Mouse (Mus musculus) kidney, adult 2 months (tissue): ENCODE data around the gene Cyp26a1. TPM values are rescaled to one million over a fixed set of nuclear protein-coding genes. Genes with fewer than 3 reads are reported as not detected.

ENCODE experiments used
- DNase-seq: peaks from one replicate; pipeline ENCODE4 v3.0.0; 2021
- H3K27ac ChIP-seq: fragments of 200-500 bp; 2 replicates; pipeline ENCODE4 v1.5.1; 2012; ENCODE audit warnings: low read depth, low read length, control low read depth, inconsistent platforms; ENCODE audit not compliant: insufficient read depth
- H3K27me3 ChIP-seq: fragments of 200-500 bp; replicated peaks from 2 replicates; pipeline ENCODE4 v1.6.1; 2012; ENCODE audit warnings: mild to moderate bottlenecking, moderate library complexity, low read length, inconsistent platforms; ENCODE audit not compliant: control insufficient read depth, insufficient read depth
- H3K36me3 ChIP-seq: fragments of 200-500 bp; 2 replicates; pipeline ENCODE4 v1.6.1; 2012; ENCODE audit warnings: mild to moderate bottlenecking, moderate library complexity, low read length, inconsistent platforms; ENCODE audit not compliant: control insufficient read depth, insufficient read depth
- H3K4me1 ChIP-seq: fragments of 200-500 bp; 2 replicates; pipeline ENCODE4 v1.6.1; 2011; ENCODE audit warnings: low read length; ENCODE audit not compliant: control insufficient read depth, insufficient read depth
- H3K4me3 ChIP-seq: fragments of 200-500 bp; 2 replicates; pipeline ENCODE4 v1.5.1; 2011; ENCODE audit warnings: mild to moderate bottlenecking, low read depth, low read length, control low read depth; ENCODE audit not compliant: insufficient read depth
- CTCF ChIP-seq: fragments of 200-500 bp; conservative IDR thresholded peaks from 2 replicates; pipeline ENCODE4 v1.5.1; 2011; ENCODE audit warnings: low read depth, mild to moderate bottlenecking, control low read depth, low read length, moderate library complexity, mixed read lengths; ENCODE audit not compliant: insufficient read depth, insufficient read length
- POLR2A ChIP-seq: fragments of 200-500 bp; IDR thresholded peaks from one replicate; pipeline ENCODE4 v1.6.1; 2011; ENCODE audit warnings: low read depth, low read length, control low read depth
- WGBS: fragments of 180-500 bp; shearing (Covaris S2); methylation state at CpG from one replicate; pipeline ENCODE4 v1.1.7; 2018; 5-methylcytosine and 5-hydroxymethylcytosine counted together
- polyA plus RNA-seq: library from polyadenylated mRNA; depleted of rRNA; stranded (reverse); fragments of >200 nt; gene quantifications from 2 replicates; pipeline ENCODE4 v1.2.3, GENCODE M21; 2012

The Cyp26a1 gene
- polyA plus RNA-seq, 1 experiment: 0.33 TPM

DNA sequence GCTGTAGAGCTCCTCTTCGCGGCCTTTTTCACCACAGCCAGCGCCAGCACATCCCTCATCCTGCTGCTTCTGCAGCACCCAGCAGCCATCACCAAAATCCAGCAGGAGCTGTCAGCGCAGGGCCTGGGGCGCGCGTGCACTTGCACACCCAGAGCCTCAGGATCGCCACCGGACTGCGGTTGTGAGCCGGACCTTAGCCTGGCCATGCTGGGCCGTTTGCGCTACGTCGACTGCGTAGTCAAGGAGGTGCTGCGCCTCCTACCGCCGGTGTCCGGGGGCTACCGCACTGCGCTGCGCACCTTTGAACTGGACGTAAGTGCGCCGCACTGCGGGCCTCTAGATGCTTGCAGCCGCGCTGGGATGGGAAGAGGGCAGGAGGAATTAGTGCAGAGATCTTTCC, 6.9 kb upstream of the Cyp26a1 start:
- no peak for TF ChIP-seq POLR2A
- TF ChIP-seq CTCF: no peak
- WGBS: 51% methylated on average over 29 of the region's 29 CpGs
- Histone ChIP-seq H3K4me3 (no peak overlapping the region), H3K27me3 (no peaks in the 10 kb centered on the region), H3K36me3 (no peaks in the 10 kb centered on the region; the same call in 1 of the 2 replicates), H3K4me1 (no peaks in the 10 kb centered on the region), H3K27ac (no peak overlapping the region)
- no peak for DNase-seq

GRCm38 (mm10) chr19:37692879-37693278, 4.7 kb upstream of the Cyp26a1 start:
- H3K4me1 ChIP-seq: no peaks in the 10 kb centered on the region
- H3K27me3 ChIP-seq: no peaks in the 10 kb centered on the region
- no peak overlapping the region for H3K4me3 ChIP-seq
- WGBS: 44% methylated on average over 40 of the region's 40 CpGs
- no peak overlapping the region for H3K27ac ChIP-seq
- H3K36me3 ChIP-seq: no peaks in the 10 kb centered on the region
- TF ChIP-seq CTCF (no peak), POLR2A (no peak)
- no peak for DNase-seq

DNA sequence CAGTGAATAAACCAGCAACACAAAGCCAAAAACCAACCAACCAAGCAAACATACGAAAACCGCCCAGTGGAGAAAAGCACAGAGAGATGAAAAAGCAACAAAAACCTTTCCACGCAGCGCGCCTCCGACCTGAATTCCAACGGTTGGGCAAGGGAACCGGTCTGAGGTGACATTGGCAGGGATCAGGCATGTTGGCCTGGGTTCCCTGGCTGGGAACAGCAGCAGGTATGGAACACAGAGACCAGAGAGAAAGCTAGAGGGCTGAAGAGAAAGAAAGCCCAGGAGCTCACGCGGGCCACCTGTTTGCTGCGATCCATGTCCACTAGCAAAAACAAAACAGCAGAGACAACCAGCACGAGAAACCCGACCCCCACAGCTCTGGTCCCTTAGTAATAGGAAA, 2.5 kb upstream of the Cyp26a1 start:
- H3K27me3 ChIP-seq: no peaks in the 10 kb centered on the region
- WGBS: 72% methylated on average over 13 of the region's 13 CpGs
- H3K27ac ChIP-seq: no peak overlapping the region
- no peak for DNase-seq
- no peak overlapping the region for H3K4me3 ChIP-seq
- no peaks in the 10 kb centered on the region for H3K4me1 ChIP-seq
- no peaks in the 10 kb centered on the region for H3K36me3 ChIP-seq
- no peak for TF ChIP-seq CTCF
- no peak for TF ChIP-seq POLR2A

DNA sequence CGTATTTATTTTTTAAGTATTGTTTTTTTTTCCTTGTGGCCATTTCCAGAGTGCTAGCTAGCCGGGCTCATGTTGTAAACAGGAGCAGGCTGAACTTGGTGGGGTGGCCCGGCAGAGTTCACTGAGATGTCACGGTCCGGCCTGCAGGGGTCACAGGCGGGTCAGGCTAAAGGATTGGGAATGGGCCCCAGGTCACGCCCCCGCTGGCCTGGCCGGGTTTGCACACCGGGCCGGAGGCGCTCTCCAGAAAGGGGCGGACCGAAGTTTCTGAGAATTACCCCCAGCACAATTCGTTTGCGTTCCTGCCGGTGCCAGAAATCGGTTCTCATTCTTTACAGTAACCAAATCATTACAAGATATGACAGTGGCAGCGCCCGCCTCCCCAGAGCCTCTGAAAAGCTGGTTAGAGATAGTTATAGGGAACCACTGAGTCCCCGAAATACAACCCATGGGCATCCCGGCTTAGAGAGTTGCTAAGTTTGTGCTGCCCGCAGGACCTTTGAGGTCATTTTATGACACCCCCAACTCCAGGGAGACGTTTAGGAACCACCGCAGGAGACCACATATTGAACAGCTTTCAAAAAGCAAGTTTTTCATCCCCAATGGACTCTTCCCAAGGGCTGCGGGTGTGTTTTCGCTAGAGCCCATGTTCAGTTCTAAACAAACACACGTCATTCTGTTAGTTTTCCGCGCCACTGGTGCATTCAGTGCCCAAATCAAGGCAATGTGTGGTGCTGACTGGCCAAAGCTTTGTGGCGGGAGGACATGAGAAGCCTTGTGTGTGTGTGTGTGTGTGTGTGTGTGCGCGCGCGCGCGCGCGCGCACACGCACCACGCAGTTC, 1.6 kb upstream of the Cyp26a1 start:
- 23% methylated on average over 42 of the region's 42 CpGs for WGBS
- DNase-seq: peak; percentile 23
- TF ChIP-seq CTCF: no peak
- no peak for TF ChIP-seq POLR2A
- no peak overlapping the region for H3K27ac ChIP-seq
- no peaks in the 10 kb centered on the region for H3K27me3 ChIP-seq
- no peak overlapping the region for H3K4me3 ChIP-seq
- H3K36me3 ChIP-seq: no peaks in the 10 kb centered on the region
- H3K4me1 ChIP-seq: no peaks in the 10 kb centered on the region

DNA sequence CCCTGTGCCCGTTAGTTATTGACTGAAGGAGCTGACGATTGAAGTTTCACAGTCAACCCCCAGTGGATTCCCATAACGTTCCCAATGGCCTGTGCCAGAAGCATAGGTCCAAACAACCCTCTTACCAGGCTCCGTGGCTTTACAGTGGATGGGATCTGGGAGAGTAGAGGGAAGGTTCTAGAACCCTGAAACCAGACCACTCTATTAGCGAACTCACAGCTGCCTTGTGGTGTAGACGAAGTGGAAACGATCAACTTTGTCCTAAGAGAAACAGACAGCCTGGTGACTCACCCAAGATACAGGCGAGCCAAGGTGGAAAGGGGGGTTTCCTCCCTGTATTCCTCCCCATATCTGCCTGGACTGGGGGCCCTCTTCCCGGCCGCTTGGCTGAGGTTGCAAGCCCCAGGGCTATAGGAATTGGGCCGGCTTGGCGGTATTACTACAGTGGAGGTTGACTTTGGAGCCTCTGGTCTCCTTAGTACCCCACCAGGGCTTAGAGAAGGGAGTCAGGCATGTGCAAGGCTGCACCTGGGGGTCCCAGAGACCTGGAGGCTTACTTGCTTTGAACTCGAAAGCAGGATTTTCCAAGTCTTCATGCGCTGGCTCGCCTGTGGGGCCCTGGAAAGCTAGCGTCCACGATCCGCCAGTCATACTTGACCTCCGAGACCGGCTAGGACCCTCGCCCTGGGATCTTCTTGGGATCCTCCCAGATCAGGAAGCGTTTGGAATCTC, 829 bp upstream of the Cyp26a1 start:
- H3K4me1 ChIP-seq: no peaks in the 10 kb centered on the region
- WGBS: 13% methylated on average over 22 of the region's 22 CpGs
- H3K27ac ChIP-seq: no peak overlapping the region
- no peak for TF ChIP-seq CTCF
- no peak for TF ChIP-seq POLR2A
- no peaks in the 10 kb centered on the region for H3K27me3 ChIP-seq
- H3K36me3 ChIP-seq: no peaks in the 10 kb centered on the region
- no peak overlapping the region for H3K4me3 ChIP-seq
- no peak for DNase-seq

GRCm38 (mm10) chr19:37697335-37697636, 312 bp upstream of the Cyp26a1 start:
- no peak overlapping the region for H3K4me3 ChIP-seq
- H3K4me1 ChIP-seq: no peaks in the 10 kb centered on the region
- H3K27ac ChIP-seq: no peak overlapping the region
- DNase-seq: no peak
- no peak for TF ChIP-seq CTCF
- no peak for TF ChIP-seq POLR2A
- WGBS: 3% methylated on average over 18 of the region's 18 CpGs
- no peaks in the 10 kb centered on the region for H3K36me3 ChIP-seq
- no peaks in the 10 kb centered on the region for H3K27me3 ChIP-seq
